Mouse (Mus musculus) left cerebral cortex, postnatal 25 days (tissue): Measurements from ENCODE around the gene Mettl25. TPM values are rescaled to one million over a fixed set of nuclear protein-coding genes. Genes with fewer than 3 reads are reported as not detected.

Source experiments
- DNase-seq, 2 experiments: peaks; one replicate each; pipeline ENCODE4 v3.0.0; 2022; ENCODE audit warnings: low spot score in 2 of 2, mixed read lengths in 1 of 2
- intact Hi-C: fragments of 180-260 bp; cut with DNase I; formaldehyde crosslinking; loops from one replicate; pipeline ENCODE4 v1.15.1; 2025
- total RNA-seq, 2 experiments: library from RNA; stranded (reverse); gene quantifications; 2 replicates each; pipeline ENCODE4 v1.2.3; 2021

Mettl25 gene
- total RNA-seq, 2 experiments from 2014 or later = 6.1 to 7.2 TPM

- no peak for DNase-seq
- intact Hi-C loops = no loop called here
Observed at GRCm38 (mm10) chr10:105760460-105760859, 80.7 kb downstream of the Mettl25 start.

GRCm38 (mm10) chr10:105760046-105760445, 81.1 kb downstream of the Mettl25 start:
- intact Hi-C loops = no loop called here

DNA sequence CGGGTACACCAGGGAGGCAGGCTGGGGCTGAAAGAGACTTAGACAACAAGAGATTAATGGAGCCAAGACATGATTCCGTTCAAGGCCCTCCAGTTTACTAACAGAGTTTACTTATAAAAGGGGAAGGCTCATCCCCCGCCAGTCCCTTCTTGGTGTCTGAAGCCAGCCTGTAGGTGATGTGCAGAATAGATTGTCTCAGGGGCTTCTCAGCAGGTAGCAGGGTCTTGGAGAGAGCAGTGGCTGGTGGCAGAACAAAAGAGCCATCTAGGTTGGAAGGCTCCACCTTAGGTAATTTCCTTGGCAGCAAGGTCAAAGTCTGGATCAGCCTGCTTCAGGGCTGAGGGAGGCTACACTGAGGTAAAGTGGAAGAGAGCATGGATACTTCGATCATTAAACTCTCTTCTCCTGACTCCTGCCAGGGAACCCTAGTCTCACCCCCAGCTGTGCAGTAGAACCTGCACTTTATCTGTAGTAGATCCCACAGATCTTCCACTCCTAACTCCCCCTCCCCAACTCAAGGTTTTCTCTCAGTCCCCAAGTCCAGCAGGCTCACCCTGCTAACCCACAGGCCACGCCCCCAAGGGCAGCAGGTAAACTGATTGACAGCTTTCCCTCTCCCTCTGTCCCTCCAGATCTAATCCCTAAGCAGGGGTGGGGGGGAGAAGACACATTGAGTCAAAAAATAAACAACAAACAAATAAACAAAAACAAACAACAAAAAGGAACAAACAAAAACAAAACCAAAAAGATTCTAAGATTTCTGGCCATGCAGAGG, 87.2 kb downstream of the Mettl25 start:
- DNase-seq = no peak
- intact Hi-C loops = no loop called here

More at GRCm38 (mm10) chr10:105760046-105760445, 81.1 kb downstream of the Mettl25 start:
- DNase-seq = no peak

- DNase-seq = no peak
- intact Hi-C loops = no loop called here
Observed at GRCm38 (mm10) chr10:105746019-105746418, 95.2 kb downstream of the Mettl25 start.

- DNase-seq = no peak
- intact Hi-C loops = no loop called here
Observed at GRCm38 (mm10) chr10:105741736-105742135, 99.4 kb downstream of the Mettl25 start.

GRCm38 (mm10) chr10:105738942-105739341, 102.2 kb downstream of the Mettl25 start:
- intact Hi-C loops = no loop called here

DNA sequence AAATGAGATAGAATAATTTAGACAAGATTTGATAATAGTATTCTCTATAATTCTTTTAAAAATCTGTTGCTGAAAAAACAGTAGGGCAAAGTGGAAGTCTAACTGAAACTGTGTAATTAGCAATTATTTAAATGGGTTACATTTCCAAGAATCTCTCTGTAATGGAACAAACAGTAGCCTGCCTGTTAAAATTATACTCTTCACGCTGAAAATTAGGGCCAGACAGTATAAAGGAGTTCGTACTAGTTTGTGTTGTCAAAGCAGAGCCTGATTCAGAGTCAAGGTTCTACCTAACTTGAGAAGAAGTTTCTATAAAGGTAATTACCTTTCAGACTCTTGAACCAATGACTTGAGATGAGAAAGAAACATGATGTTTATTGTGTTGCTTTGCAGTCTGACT, 113.4 kb downstream of the Mettl25 start:
- no peak for DNase-seq
- intact Hi-C loops = no loop called here

More at GRCm38 (mm10) chr10:105738942-105739341, 102.2 kb downstream of the Mettl25 start:
- DNase-seq = no peak

GRCm38 (mm10) chr10:105727353-105727752, 113.8 kb downstream of the Mettl25 start:
- intact Hi-C loops = no loop called here

GRCm38 (mm10) chr10:105714844-105715243, 126.3 kb downstream of the Mettl25 start:
- intact Hi-C loops = loop anchor here (5.0 to 10.0 kb wide), 3 partner anchors 138 to 1930 kb away; no protein-coding TSS in a partner anchor
- peak; percentile 34 to 49 for DNase-seq

More at GRCm38 (mm10) chr10:105727353-105727752, 113.8 kb downstream of the Mettl25 start:
- no peak for DNase-seq

GRCm38 (mm10) chr10:105714366-105714765, 126.8 kb downstream of the Mettl25 start:
- intact Hi-C loops = loop anchor here (5.0 to 10.0 kb wide), 3 partner anchors 137 to 1930 kb away; no protein-coding TSS in a partner anchor
- no peak for DNase-seq

- intact Hi-C loops = loop anchor here (5.0 to 10.0 kb wide), 3 partner anchors 136 to 1928 kb away; no protein-coding TSS in a partner anchor
- no peak for DNase-seq
Observed at GRCm38 (mm10) chr10:105713222-105713621, 128.0 kb downstream of the Mettl25 start.

Other genes with a start within 250 kb of the Mettl25 start
- 10 to 100 TPM; 18.9 to 20.3 TPM for gene Ccdc59, start 313 bp downstream of the Mettl25 start, total RNA-seq